Mouse (Mus musculus) cerebellum, adult 2 months (tissue): Measurements from ENCODE around the gene Phlpp1.

ENCODE experiments used
- CTCF ChIP-seq: fragments of 200-500 bp; IDR thresholded peaks from 2 replicates; pipeline ENCODE4 v1.5.1; 2011; ENCODE audit warnings: low read depth, mild to moderate bottlenecking, control low read depth, low read length, moderate library complexity, borderline replicate concordance; ENCODE audit not compliant: insufficient read depth
- POLR2A ChIP-seq: fragments of 200-500 bp; IDR thresholded peaks from 2 replicates; pipeline ENCODE4 v1.6.1; 2011; ENCODE audit warnings: low read length, control low read depth, borderline replicate concordance; ENCODE audit not compliant: insufficient read depth

- TF ChIP-seq POLR2A (no peak), CTCF (no peak)
Observed at GRCm38 (mm10) chr1:106163401-106163800, 8.2 kb upstream of the Phlpp1 start.
